Mouse (Mus musculus) activated CD4-positive, CD25-positive, alpha-beta regulatory T cell, adult 4 months (primary cell): ENCODE results near the gene Tead4. TPM values are rescaled to one million over a fixed set of nuclear protein-coding genes. Genes with fewer than 3 reads are reported as not detected.
"Not testable (repeated sequence)": the region's sequence is repeated elsewhere in the genome, so short reads cannot be mapped to it uniquely, and the experiment has no call there.

ENCODE experiments used
- ATAC-seq: one replicate; pipeline ENCODE4 v1.8.0; 2017
- polyA plus RNA-seq, 2 experiments: library from polyadenylated mRNA; unstranded; fragments of 100-300 nt; shearing (Covaris generic); gene quantifications; one replicate each; pipeline ENCODE4 v1.2.1; 2017

Tead4 gene
- not detected for polyA plus RNA-seq

DNA sequence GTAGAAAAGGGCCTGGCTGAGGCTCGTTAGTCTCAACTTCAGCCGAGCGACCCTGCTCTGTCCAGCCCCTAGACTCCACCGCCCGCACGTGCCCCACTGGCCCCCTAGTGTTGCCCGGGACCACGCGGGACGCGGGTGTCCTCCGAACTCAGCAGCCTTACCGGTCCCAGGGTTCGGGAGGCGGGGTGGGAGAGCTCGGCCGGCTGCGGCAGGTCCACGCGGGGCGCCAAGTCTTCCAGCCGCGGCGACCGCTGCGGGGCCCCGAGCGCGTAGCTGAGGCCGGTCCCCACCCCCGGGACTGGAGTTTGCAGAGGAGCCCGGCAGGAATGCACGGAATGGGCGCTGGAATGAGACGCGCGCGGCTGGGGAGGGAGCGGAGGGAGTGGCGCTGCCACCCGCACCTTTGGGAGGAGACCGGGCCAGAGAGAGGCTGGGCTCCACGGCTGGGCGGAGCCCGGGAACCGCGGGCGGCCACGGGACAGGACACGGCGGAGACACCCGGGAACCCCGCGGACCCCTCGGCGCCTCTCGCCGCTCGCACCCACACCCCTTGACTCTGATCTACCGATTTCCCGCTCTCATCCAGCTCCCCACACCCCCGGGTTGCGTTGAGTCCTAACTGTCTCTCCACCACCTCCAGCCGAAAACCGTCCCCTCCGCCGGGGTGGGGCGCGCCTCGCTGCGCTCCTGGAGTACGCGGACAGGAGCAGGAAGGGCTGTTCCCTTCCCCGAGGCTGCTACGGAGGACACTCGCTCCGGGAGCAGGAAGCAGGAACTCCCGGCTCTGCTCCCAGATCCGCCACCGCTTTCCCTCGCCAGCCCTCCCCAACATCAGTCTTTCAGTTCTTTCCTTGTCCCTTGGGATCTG lies at the start of gene Tead4:
TSS of gene Tead4 (minus strand) at position 690 of the 868 bp plus-strand sequence.
- no peak for ATAC-seq

GRCm38 (mm10) chr6:128349711-128350110 lies 49.1 kb upstream of the Tead4 start:
- ATAC-seq, result no peak

DNA sequence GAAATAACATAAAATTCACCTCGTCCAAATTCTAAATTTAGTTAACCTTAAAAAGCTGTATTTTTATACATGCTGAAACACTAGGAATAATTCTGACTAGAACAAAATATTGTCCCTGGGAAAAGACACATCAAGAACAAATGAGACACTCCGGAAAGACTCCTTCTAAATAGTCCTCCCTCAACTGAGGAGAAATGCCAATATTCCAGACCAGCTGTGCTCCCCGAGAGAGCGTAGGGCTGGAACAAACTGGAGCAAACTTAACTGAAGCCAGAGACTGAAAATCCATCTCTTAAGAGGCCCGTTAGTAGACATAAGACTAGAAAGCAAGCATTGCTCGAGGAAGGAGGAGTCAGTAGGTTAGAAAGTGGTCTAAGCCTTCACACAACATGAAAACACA lies 46.2 kb upstream of the Tead4 start:
- no peak for ATAC-seq

DNA sequence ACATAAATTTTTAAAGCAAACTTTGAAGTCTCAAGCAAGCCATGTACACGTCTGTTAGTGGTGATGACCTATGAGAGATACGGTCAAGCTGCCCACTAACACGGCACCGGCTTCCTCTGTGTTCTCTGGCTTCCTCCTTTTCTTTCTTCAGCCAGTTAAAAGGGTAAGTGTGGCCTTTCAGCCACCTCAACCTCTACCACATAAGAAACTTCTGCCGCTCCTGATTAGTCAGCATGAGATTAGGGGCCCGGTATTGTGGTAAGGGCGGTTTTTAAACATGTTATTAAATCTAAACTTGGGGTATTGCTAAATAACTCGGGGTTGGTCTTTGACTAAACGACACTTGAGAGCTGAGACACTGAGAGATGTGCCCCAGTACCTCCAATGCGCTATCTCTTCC lies 45.0 kb upstream of the Tead4 start:
- ATAC-seq, result no peak

GRCm38 (mm10) chr6:128341956-128342723 lies 41.5 kb upstream of the Tead4 start:
- ATAC-seq, result no peak

GRCm38 (mm10) chr6:128338876-128339275 lies 38.3 kb upstream of the Tead4 start:
- ATAC-seq, result no peak

- no peak for ATAC-seq
Observed at GRCm38 (mm10) chr6:128337467-128337866, 36.8 kb upstream of the Tead4 start.

DNA sequence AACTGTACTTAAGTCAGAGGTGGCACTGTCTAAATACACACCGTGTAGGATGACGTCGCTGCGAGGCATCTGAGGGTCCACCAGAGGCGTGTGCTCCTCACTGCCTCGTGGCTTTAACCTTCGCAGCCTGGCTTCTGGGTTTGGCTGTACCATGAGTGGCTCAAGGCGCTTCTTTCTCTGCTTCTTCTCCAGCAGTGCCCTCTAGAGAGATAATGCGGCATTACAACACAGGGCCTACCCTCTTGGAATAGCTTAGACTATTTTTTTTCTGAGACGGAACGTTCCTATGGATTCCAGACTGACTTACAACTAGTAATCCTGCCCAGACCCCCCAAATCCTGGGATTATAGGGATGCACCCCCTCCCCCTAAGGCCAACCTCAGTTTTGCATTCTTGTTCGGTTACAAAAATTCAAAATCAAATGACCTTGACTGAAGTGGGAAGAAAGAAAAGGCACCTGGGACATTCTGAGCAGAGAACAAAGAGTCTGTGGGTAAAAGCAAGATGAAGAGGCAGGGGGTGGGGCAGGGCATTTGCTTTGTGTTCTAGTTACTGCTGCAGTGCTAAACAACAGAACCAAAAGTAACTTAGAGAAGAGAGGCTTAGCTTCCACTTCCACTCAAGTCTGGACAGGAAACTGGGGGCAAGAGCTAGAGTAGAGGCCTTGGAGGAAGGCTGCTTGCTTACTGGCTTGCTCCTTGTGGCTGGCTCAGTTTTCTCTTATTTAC lies 33.9 kb upstream of the Tead4 start:
- ATAC-seq, result peak; percentile 79

GRCm38 (mm10) chr6:128318317-128318716 lies 17.7 kb upstream of the Tead4 start:
- peak; percentile 77 for ATAC-seq

- ATAC-seq, result no peak
Observed at GRCm38 (mm10) chr6:128315597-128315996, 15.0 kb upstream of the Tead4 start.

- ATAC-seq, result no peak
Observed at GRCm38 (mm10) chr6:128314796-128315195, 14.2 kb upstream of the Tead4 start.

DNA sequence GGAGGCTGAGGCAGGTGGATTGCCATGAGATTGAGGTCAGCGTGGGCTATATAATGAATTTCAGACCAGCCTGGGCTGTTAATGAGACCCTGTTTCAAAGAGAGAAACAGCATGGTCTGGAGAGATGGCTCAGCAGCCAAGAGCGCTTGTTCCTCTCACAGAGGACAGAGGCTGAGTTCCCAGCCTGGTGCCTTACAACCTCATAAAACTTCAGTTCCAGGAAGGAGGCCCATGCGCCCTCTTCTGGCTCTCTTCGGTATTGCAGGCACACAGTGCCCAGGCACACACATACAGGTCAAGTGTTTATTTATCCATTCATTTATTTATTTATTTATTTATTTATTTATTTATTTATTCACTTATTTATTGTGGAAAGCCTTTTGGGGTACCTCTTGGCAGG lies 7.7 kb upstream of the Tead4 start:
- no peak for ATAC-seq

DNA sequence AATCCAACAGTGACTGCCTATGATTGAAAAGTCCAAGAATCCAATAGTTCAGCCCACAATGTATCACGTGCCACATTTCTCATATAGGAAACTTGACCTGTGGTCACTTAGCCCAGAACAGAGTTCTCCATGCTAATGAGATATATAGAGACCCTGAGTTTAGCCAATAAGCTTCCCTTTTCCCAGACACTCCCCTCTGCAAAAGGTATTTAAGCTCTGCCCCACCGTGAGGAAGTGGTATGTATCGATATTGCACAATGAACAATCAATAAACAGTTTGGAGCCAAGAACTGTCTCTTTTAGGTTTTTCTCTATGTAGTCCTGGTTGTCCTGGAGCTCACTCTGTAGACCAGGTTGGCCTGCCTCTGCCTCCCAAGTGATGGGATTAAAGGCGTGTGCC lies 4.2 kb upstream of the Tead4 start:
- ATAC-seq, result no peak

DNA sequence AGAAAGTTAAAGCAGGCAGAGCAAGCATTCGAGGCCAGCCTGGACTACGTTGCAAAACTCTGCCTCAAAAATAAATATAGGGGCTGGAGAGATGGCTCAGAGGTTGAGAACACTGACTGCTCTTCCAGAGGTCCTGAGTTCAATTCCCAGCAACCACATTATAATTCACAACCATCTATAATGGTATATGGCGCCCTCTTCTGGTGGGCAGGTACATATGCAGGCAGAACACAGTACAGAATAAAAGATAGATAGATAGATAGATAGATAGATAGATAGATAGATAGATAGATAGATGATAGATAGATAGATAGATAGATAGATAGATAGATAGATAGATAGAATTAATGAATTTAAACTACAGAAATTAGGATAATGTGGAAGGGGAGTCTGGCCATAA lies 2.0 kb upstream of the Tead4 start:
- not testable (repeated sequence) for ATAC-seq

GRCm38 (mm10) chr6:128301891-128302290 lies 1.3 kb upstream of the Tead4 start:
- ATAC-seq, result no peak

DNA sequence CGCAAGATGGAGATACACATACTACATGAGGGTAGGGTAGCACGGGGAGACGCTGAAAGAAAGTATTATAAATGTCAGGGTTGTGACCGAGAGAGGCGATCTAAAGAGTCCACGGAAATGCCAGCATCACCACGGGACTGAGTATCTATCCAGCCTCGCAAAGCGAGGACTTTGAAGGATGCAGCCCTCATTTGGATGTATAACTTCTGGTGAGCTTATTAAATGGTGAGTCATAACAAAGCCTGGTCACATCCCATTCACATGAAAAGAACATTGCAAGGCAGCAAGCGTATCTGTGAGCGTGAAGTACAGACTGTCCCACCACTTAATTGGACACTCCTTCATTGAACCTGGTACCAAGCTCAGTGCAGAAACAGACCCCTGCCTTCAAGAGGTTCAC lies 835 bp upstream of the Tead4 start:
- no peak for ATAC-seq

- no peak for ATAC-seq
Observed at GRCm38 (mm10) chr6:128299292-128300133, 1.1 kb downstream of the Tead4 start.

GRCm38 (mm10) chr6:128298246-128298645 lies 2.4 kb downstream of the Tead4 start:
- no peak for ATAC-seq

- no peak for ATAC-seq
Observed at GRCm38 (mm10) chr6:128296750-128297393, 3.8 kb downstream of the Tead4 start.

DNA sequence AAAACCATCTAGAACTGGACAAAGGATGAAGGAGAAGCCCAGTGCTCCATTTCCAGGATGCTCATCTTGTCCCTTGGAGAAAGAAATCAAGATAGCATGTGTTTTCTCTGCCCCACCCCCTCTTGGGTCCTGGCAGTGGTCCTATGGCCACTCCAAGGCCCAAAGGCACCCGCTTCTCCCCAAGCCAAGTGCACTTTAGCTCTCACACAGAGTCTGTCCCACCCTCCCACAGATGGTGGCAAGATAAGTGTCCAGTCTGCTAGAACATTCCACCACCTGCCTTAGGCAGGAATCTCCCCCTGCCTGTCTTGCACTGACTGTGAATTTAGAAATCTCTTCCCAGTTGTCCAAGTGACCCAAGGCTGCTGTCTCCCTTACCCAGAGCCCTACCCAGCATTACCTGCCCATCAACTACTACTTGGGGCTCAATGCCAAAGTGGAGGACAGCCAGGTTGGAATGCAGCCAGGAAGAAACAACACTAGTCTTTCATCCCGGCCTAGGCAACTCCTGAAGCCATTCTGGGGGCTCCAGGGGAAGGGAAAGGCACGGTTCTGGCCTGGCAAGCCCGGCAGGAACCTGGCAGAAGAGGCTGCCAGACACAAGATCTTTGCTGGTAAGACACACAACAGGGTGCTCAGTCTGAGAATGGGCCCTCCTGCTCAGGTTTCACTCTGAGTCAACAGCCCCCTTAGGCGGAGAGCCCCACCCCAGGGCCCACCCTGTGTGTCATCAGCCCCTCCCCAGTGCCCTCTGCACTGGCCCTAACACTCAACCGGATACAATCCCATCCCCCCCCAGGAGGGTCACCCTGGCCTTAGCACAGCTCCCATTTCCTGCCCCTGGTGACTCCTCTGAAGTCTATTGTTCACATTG lies 4.5 kb downstream of the Tead4 start:
- ATAC-seq, result no peak

DNA sequence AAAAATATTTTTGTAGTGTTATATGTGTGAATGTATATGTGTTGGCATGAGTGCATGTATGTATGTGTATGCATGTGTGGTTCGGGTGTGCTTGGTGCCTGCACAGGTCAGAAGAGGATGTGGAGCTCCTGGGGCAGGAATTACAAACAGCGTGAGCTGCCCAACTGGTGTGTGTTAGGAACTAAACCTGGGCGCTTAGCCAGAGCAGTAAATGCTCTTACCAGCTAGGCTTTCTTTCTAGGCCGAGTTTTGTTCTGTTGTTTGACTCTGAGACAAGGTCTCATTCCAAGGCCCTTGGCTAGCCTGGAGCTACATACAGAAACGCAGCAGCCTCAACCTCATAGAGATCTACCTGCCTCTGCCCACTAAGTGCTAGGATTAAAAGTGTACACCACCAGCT lies 9.3 kb downstream of the Tead4 start:
- no peak for ATAC-seq
